ENCODE assay signal across 20 mouse cellular contexts in genomic region chr6:34075520-34075919, GRCm38 (mm10). TPM values are rescaled to one million over a fixed set of nuclear protein-coding genes. Genes with fewer than 3 reads are reported as not detected.
DNase-seq lines count a peak whose midpoint lies in the region; ATAC-seq and TF ChIP-seq lines count a peak whose summit lies in the region.
"Had no signal": no experiment of that assay in that cellular context is flagged by ENCODE, and none has a peak within 500 bp of the region (broad histone marks: within the 10 kb centered on the region; RNA-seq: fewer than 3 reads in every experiment).

No protein-coding gene starts in this region.

- peak overlapping the region; percentile 69 for H3K27ac ChIP-seq in forebrain, embryonic 16.5 days (ENCODE audit: low read length)
- H3K27ac ChIP-seq in heart, adult 2 months, result no peak overlapping the region
- no peak overlapping the region for H3K27ac ChIP-seq in kidney, adult 2 months (ENCODE audit: insufficient read depth, low read depth, low read length)
- H3K27ac ChIP-seq: heart, embryonic 15.5 days; hindbrain, embryonic 10.5 days; limb, embryonic 12.5 days; liver, embryonic 13.5 days had no signal

- no peak overlapping the region for H3K4me2 ChIP-seq in forebrain, embryonic 16.5 days (ENCODE audit: low read length)
- H3K4me2 ChIP-seq: heart, embryonic 15.5 days; limb, embryonic 12.5 days; liver, embryonic 13.5 days had no signal

- H3K4me3 ChIP-seq in forebrain, embryonic 16.5 days (replicated peaks; ENCODE audit: low read length), result no peak overlapping the region
- no peak overlapping the region for H3K4me3 ChIP-seq in heart, adult 2 months
- H3K4me3 ChIP-seq in kidney, adult 2 months (ENCODE audit: insufficient read depth, low read depth, low read length), result no peak overlapping the region
- H3K4me3 ChIP-seq: erythroblast, embryonic 14.5 days; heart, embryonic 15.5 days; hindbrain, embryonic 10.5 days; limb, embryonic 12.5 days; liver, embryonic 13.5 days had no signal

- no peak overlapping the region for H3K9ac ChIP-seq in forebrain, embryonic 16.5 days (replicated peaks; ENCODE audit: low read depth, low read length)
- H3K9ac ChIP-seq in heart, adult 2 months (ENCODE audit: low read depth, low read length), result no peak overlapping the region
- H3K9ac ChIP-seq: heart, embryonic 15.5 days; limb, embryonic 12.5 days; liver, embryonic 13.5 days had no signal

- no peaks in the 10 kb centered on the region for H3K9me3 ChIP-seq in forebrain, embryonic 16.5 days (ENCODE audit: control insufficient read depth, low read length)
- H3K9me3 ChIP-seq: G1E; heart, embryonic 15.5 days; hindbrain, embryonic 10.5 days; limb, embryonic 12.5 days; liver, embryonic 13.5 days; megakaryocyte, embryonic 14.5 days had no signal

- peak; percentile 70 for ATAC-seq in forebrain, embryonic 16.5 days
- ATAC-seq in megakaryocyte progenitor cell, adult 5-6 weeks (replicated peaks; ENCODE audit: poor library complexity), result no peak

- TF ChIP-seq CTCF in brain, embryonic 14.5 days (IDR thresholded peaks at IDR 0.05; ENCODE audit: borderline replicate concordance, extremely low read depth, insufficient read depth, insufficient read length), result no peak
- TF ChIP-seq CTCF in heart, adult 2 months (IDR thresholded peaks at IDR 0.05), result no peak
- TF ChIP-seq CTCF in kidney, adult 2 months (conservative IDR thresholded peaks at IDR 0.05; ENCODE audit: insufficient read depth, insufficient read length, low read depth, low read length), result no peak

- intact Hi-C loops in heart, adult 2 months (cut with DNase I), result no loop called here

- no peak for TF ChIP-seq POLR2A in brain, embryonic 14.5 days (IDR thresholded peaks at IDR 0.05; ENCODE audit: borderline replicate concordance, extremely low read depth, insufficient read depth, insufficient read length, poor library complexity, severe bottlenecking)
- no peak for TF ChIP-seq POLR2A in heart, adult 2 months (IDR thresholded peaks at IDR 0.05; ENCODE audit: insufficient read depth, low read depth, low read length)
- no peak for TF ChIP-seq POLR2A in kidney, adult 2 months (IDR thresholded peaks at IDR 0.05; ENCODE audit: low read depth, low read length)

- no peak for TF ChIP-seq EP300 in heart, adult 2 months (IDR thresholded peaks at IDR 0.05; ENCODE audit: insufficient read depth, low read depth, low read length)

- 58% methylated on average over 11 of the region's 11 CpGs for WGBS in forebrain, embryonic 16.5 days
- WGBS in heart, adult 2 months, result 85% methylated on average over 11 of the region's 11 CpGs
- WGBS in kidney, adult 2 months, result 92% methylated on average over 11 of the region's 11 CpGs

- peaks cover 6% of the 10 kb centered on the region for H3K4me1 ChIP-seq in forebrain, embryonic 16.5 days (replicated peaks; ENCODE audit: control insufficient read depth, insufficient read depth, low read length)
- H3K4me1 ChIP-seq in heart, adult 2 months (ENCODE audit: control insufficient read depth, insufficient read depth, low read length), result no peaks in the 10 kb centered on the region
- no peaks in the 10 kb centered on the region for H3K4me1 ChIP-seq in kidney, adult 2 months (ENCODE audit: control insufficient read depth, insufficient read depth, low read length)
- H3K4me1 ChIP-seq: heart, embryonic 15.5 days; limb, embryonic 12.5 days; liver, embryonic 13.5 days had no signal

- no peaks in the 10 kb centered on the region for H3K36me3 ChIP-seq in forebrain, embryonic 16.5 days (ENCODE audit: control insufficient read depth, insufficient read depth)
- H3K36me3 ChIP-seq in heart, adult 2 months (ENCODE audit: control insufficient read depth, insufficient read depth, low read length), result no peaks in the 10 kb centered on the region
- H3K36me3 ChIP-seq in kidney, adult 2 months (ENCODE audit: control insufficient read depth, insufficient read depth, low read length), result no peaks in the 10 kb centered on the region
- H3K36me3 ChIP-seq: G1E; heart, embryonic 15.5 days; hindbrain, embryonic 10.5 days; limb, embryonic 12.5 days; liver, embryonic 13.5 days had no signal

- peak; percentile 35 for DNase-seq in heart, adult 11 months
- no peak for DNase-seq in heart, postnatal 4 days
- DNase-seq in brain, embryonic 14.5 days (ENCODE audit: low read depth), result peak; percentile 76
- peak; percentile 17 to 25 for DNase-seq in right cerebral cortex, adult 2 months (ENCODE audit: low spot score in 2 of 2)
- no peak for DNase-seq in heart, adult 2 months
- no peak for DNase-seq in kidney, adult 2 months
- DNase-seq: cerebellum, adult 11 months; heart, adult 18-20 months; kidney, adult 8-10 months; kidney, postnatal 4 days; liver, embryonic 13.5 days had no signal

- no peaks in the 10 kb centered on the region for H3K79me2 ChIP-seq in heart, adult 2 months (replicated peaks; ENCODE audit: control insufficient read depth, insufficient read depth, low read length)

- H3K27me3 ChIP-seq in forebrain, embryonic 16.5 days (replicated peaks; ENCODE audit: control insufficient read depth, insufficient read depth, low read length), result no peaks in the 10 kb centered on the region
- no peaks in the 10 kb centered on the region for H3K27me3 ChIP-seq in heart, adult 2 months (ENCODE audit: control insufficient read depth, insufficient read depth, low read length)
- no peaks in the 10 kb centered on the region; the same call in 1 of the 2 replicates for H3K27me3 ChIP-seq in kidney, adult 2 months (replicated peaks; ENCODE audit: control insufficient read depth, insufficient read depth, low read length)
- H3K27me3 ChIP-seq: heart, embryonic 15.5 days; limb, embryonic 12.5 days; liver, embryonic 13.5 days had no signal

RNA-seq across cellular contexts. Expression of gene Lrguk, which starts 46.3 kb away (rescaled TPM):
- total RNA-seq in heart, postnatal 4 days (2021), result under 1 TPM; 0.21 to 0.25 TPM
- 0.61 and 0.88 TPM in 2 replicates for polyA plus RNA-seq in brain, embryonic 14.5 days (2012; rRNA removed)
- 0.73 and 1.1 TPM in 2 replicates for polyA plus RNA-seq in forebrain, embryonic 16.5 days (2015; fragmentation: Nextera tagmentation; extraction: Ambion mirVana)
- 0.12 and 0.81 TPM in 2 replicates for total RNA-seq in megakaryocyte progenitor cell, adult 5-6 weeks (2015)
- total RNA-seq in megakaryocyte progenitor cell, adult 5-6 weeks (2017), result 0.03 TPM in 1 of 2 replicates, not detected in the other
- total RNA-seq in heart, adult 2 months (2021), result under 1 TPM; 0.09 to 0.10 TPM
- 0.18 TPM in 1 of 2 replicates, not detected in the other for polyA plus RNA-seq in heart, adult 2 months (2012; rRNA removed)
- 0.24 and 0.27 TPM in 2 replicates for polyA plus RNA-seq in kidney, adult 2 months (2012; rRNA removed)
- total RNA-seq: gastrocnemius, adult 8-10 months had no signal
- polyA plus RNA-seq: erythroblast, embryonic 14.5 days had no signal

Comparison
In these comparisons a context has a peak if more than half of its experiments do, and no peak if none do; other contexts are left out.
1. DNase-seq: peak in heart, adult 11 months (single experiment), brain, embryonic 14.5 days (single experiment) and right cerebral cortex, adult 2 months (2 of 2); none in heart, postnatal 4 days (single experiment), heart, adult 2 months (0 of 2) and kidney, adult 2 months (single experiment).